Mouse (Mus musculus) monocyte, adult 5-6 weeks (primary cell): Measurements from ENCODE around the gene C3. TPM values are rescaled to one million over a fixed set of nuclear protein-coding genes. Genes with fewer than 3 reads are reported as not detected.

ENCODE experiments used
- ATAC-seq: fragments of 153-309, 156-312 bp; replicated peaks from 2 replicates; pipeline ENCODE4 v1.8.0; 2017; ENCODE audit warnings: mild to moderate bottlenecking; ENCODE audit not compliant: low TSS enrichment, insufficient number of reproducible peaks, severe bottlenecking, poor library complexity, low FRiP score
- total RNA-seq: library from RNA; stranded (forward); fragments of 200-1000, 200-491, 200-594 nt; gene quantifications from 3 replicates; pipeline ENCODE4 v1.2.3, GENCODE M21; 2017

C3 gene
- total RNA-seq, 1 experiment from 2014 or later = 129 TPM

GRCm38 (mm10) chr17:57188510-57189192 lies 39.3 kb downstream of the C3 start:
- no peak for ATAC-seq

DNA sequence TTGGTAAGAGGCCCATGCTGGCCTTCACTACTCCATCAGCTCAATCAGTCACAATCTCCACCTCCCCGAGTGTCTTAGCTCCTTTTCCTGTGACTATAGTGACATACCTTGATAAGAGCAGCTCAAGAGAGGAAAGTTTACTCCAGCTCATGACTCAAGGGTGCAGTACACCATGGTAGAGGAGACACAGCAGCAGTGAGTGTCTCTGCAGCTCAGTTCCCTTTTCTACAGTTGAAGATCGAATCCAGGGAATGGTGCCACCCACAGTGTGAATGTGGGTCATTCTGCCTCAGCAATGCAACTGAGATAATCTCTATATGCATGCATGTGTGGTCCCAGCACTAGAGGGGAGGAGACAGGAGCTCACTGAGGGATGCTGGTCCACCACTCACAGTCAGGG lies 42.3 kb downstream of the C3 start:
- ATAC-seq = no peak

GRCm38 (mm10) chr17:57182871-57183270 lies 45.1 kb downstream of the C3 start:
- no peak for ATAC-seq

DNA sequence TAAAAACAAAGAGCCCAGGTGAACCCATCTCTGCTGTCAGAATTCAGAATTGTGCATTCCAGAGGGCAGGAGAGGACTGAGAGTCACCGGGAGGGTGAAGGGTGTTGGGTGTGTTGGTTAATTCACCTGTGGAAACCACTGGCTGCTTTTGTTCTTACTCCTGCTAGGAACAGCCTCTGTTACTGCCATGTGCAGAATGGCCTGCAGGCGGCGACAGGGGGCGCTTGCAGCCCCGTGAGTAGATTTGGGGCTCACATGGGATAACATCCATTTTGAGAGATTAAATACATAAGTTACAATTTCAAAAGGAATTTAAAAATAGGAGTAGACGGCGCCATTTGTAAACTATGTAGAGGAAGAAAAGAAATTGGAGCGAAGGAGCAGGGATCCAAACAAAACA lies 47.6 kb downstream of the C3 start:
- ATAC-seq = no peak; the same call in 1 of the 2 replicates

DNA sequence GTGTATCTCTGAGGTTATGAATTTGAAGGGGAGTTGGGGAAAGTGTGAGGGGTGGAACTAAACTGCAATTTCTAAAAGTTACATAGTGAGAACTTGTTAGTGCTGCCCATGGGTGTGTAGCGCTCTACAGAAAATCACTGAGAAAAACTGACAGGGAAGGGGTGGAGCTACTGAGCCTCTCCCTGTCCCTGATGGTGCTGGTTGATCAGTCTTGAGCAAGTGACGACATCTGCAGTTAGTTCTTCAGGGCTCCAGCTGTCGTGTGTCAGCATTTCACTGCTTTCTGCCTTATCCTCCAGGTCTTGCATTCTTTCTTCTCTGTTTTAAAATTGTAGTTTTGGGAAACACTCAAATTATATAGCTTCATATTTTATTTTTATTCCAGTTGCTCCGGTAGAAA lies 54.6 kb downstream of the C3 start:
- ATAC-seq = no peak

DNA sequence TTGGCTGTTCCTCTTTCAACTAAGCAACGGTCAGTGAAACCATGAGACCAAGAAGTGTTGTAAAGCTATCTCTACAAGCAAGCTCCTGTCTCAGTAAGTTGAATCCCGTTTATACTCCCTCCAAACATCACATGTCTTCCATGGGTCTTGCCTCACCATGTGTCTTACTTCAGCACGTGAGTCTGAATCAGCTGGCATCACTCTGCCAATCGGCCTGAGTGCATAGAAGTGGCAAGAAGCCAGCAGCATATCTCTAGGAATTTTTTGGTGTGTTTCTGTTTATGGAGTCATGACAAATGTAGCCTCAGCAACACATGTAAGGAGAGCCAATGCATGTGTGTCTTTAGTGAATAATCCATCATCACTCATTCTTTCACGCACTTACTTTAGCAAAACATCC lies 55.6 kb downstream of the C3 start:
- no peak for ATAC-seq

DNA sequence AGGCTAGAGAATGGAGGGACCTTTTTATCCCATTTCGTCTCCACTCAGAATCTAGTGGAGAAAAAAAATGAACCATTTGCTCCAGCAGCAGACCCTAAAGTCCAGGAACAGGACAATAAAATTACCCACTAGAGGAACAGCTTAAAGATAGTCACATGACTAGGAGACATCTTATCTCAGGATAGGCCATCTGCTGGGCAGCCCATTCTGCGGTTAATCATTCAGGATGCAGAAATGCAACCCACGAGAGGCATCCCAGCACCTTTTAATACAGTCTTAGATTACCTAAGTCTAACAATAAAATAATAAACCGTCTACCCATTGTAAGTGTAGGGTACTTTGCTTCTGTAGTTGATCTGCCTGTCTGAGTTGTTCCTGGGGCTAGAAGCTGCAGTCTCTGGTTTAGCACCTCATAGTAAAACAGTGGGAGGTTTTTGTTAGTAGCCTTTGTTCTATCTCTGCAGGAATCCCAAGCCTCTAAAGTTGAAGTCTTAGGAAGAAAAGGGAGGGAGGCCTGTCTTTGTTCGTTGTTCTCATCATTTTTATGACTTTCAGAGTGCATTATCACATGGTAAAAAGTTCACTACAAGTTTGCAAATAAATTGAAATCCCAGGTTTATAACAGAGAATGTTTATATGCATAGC lies 57.2 kb downstream of the C3 start:
- no peak for ATAC-seq

GRCm38 (mm10) chr17:57166800-57167791 lies 60.8 kb downstream of the C3 start:
- ATAC-seq = peak; percentile 80

Other genes with a start within 250 kb of the C3 start
- gene Acer1, start 246.0 kb downstream of the C3 start, total RNA-seq = not detected in 3 replicates
- gene Clpp, start 237.8 kb downstream of the C3 start, total RNA-seq = 12.3 to 27.6 TPM (median 13.8 TPM) in 3 replicates
- 8.0 to 11.9 TPM (median 9.8 TPM) in 3 replicates for gene Alkbh7, start 230.8 kb downstream of the C3 start, total RNA-seq
- gene Pspn, start 228.1 kb downstream of the C3 start, total RNA-seq = not detected in 3 replicates
- gene Gtf2f1, start 216.8 kb downstream of the C3 start, total RNA-seq = 81.4 to 95.0 TPM (median 83.1 TPM) in 3 replicates
- not detected in 3 replicates for gene Gm17949, start 216.7 kb downstream of the C3 start, total RNA-seq
- 25.1 to 60.3 TPM (median 33.8 TPM) in 3 replicates for gene Khsrp, start 196.6 kb downstream of the C3 start, total RNA-seq
- gene Slc25a41, start 186.5 kb downstream of the C3 start, total RNA-seq = not detected in 3 replicates
- 1.4 TPM in 1 of 3 replicates, not detected in the others for gene Crb3, start 169.0 kb downstream of the C3 start, total RNA-seq
- 0.21 to 1.7 TPM (median 1.3 TPM) in 3 replicates for gene Slc25a23, start 168.3 kb downstream of the C3 start, total RNA-seq
- gene Dennd1c, start 149.6 kb downstream of the C3 start, total RNA-seq = 32.3 to 86.7 TPM (median 48.3 TPM) in 3 replicates
- 0.58 to 1.4 TPM in 2 of 3 replicates, not detected in the other for gene Tubb4a, start 140.4 kb downstream of the C3 start, total RNA-seq
- gene Tnfsf9, start 122.8 kb downstream of the C3 start, total RNA-seq = 0.57 to 1.3 TPM (median 1.2 TPM) in 3 replicates
- not detected in 3 replicates for gene Cd70, start 78.4 kb downstream of the C3 start, total RNA-seq
- 9.5 to 16.2 TPM (median 10.5 TPM) in 3 replicates for gene Tnfsf14, start 34.0 kb downstream of the C3 start, total RNA-seq
- 27.2 to 32.8 TPM (median 27.8 TPM) in 3 replicates for gene Gpr108, start 20.3 kb upstream of the C3 start, total RNA-seq
- 4.5 to 10.8 TPM (median 9.2 TPM) in 3 replicates for gene Trip10, start 21.3 kb upstream of the C3 start, total RNA-seq
- 267 to 324 TPM (median 306 TPM) in 3 replicates for gene Vav1, start 51.0 kb upstream of the C3 start, total RNA-seq
- 195 to 384 TPM (median 329 TPM) in 3 replicates for gene Adgre1, start 130.6 kb upstream of the C3 start, total RNA-seq